Mouse (Mus musculus): ENCODE measurements around the gene Spint2.

- TF ChIP-seq POLR2A (IDR thresholded peaks at IDR 0.05; ENCODE audit: insufficient read depth, low read length) (no peak), CTCF (IDR thresholded peaks at IDR 0.05; ENCODE audit: low read depth, low read length) (no peak)
Observed at GRCm38 (mm10) chr7:29236593-29236992, 45.1 kb downstream of the Spint2 start.

Measured in ES-Bruce4 (cell line).